Mouse (Mus musculus) stomach, embryonic 16.5 days (tissue): ENCODE measurements around the gene Snx21. TPM values are rescaled to one million over a fixed set of nuclear protein-coding genes. Genes with fewer than 3 reads are reported as not detected.
A peak's percentile ranks its signal among the peaks of the same experiment; 100 is the strongest.

Experiments used
- ATAC-seq: fragments of 200-750 bp; cut with Nextera tagmentation; 2 replicates; pipeline ENCODE4 v1.8.0; 2017; ENCODE audit warnings: moderate number of reproducible peaks, moderate TSS enrichment; ENCODE audit not compliant: insufficient read depth, low FRiP score
- H3K27ac ChIP-seq: fragments of 300-500 bp; sonication (generic); 2 replicates; pipeline ENCODE4 v1.5.1; 2014; ENCODE audit warnings: low read length
- H3K27me3 ChIP-seq: fragments of 300-500 bp; sonication (generic); 2 replicates; pipeline ENCODE4 v1.6.1; 2014; ENCODE audit warnings: low read length, control low read depth, mixed read lengths; ENCODE audit not compliant: control insufficient read depth, insufficient read depth
- H3K36me3 ChIP-seq: fragments of 300-500 bp; sonication (generic); 2 replicates; pipeline ENCODE4 v1.6.1; 2014; ENCODE audit warnings: low read length; ENCODE audit not compliant: control insufficient read depth, insufficient read depth
- H3K4me1 ChIP-seq: fragments of 300-500 bp; sonication (generic); 2 replicates; pipeline ENCODE4 v1.6.1; 2014; ENCODE audit warnings: low read length, control low read depth, mixed read lengths; ENCODE audit not compliant: control insufficient read depth, insufficient read depth
- H3K4me2 ChIP-seq: fragments of 300-500 bp; sonication (generic); 2 replicates; pipeline ENCODE4 v1.6.1; 2014; ENCODE audit warnings: low read depth, low read length, mixed read lengths
- H3K4me3 ChIP-seq: fragments of 300-500 bp; sonication (generic); replicated peaks from 2 replicates; pipeline ENCODE4 v1.5.1; 2014; ENCODE audit warnings: mild to moderate bottlenecking, low read length
- H3K9ac ChIP-seq: fragments of 300-500 bp; sonication (generic); 2 replicates; pipeline ENCODE4 v1.6.1; 2014; ENCODE audit warnings: low read length
- H3K9me3 ChIP-seq: fragments of 300-500 bp; sonication (generic); replicated peaks from 2 replicates; pipeline ENCODE4 v1.6.1; 2016; ENCODE audit warnings: low read length, control low read depth; ENCODE audit not compliant: control insufficient read depth
- WGBS: fragments of 180-500 bp; shearing (Covaris S2); extraction: QIAGEN DNeasy Blood & Tissue Kit; methylation state at CpG from one replicate; pipeline ENCODE4 v1.1.7; 2014; 5-methylcytosine and 5-hydroxymethylcytosine counted together
- polyA plus RNA-seq: library from polyadenylated mRNA; unstranded; fragments of >200 nt; fragmentation: Nextera tagmentation; extraction: Ambion mirVana; gene quantifications from 2 replicates; pipeline ENCODE4 v1.2.1, GENCODE M21; 2015

Snx21 gene
- polyA plus RNA-seq, 1 experiment from 2014 or later = 26.3 TPM

GRCm38 (mm10) chr2:164834531-164834930 is 48.9 kb downstream of the Snx21 start:
- 40% methylated on average over 8 of the region's 8 CpGs for WGBS
- Histone ChIP-seq H3K4me1 (peaks cover 8% of the 10 kb centered on the region; the same call in 1 of the 2 replicates), H3K27ac (peak overlapping the region; percentile 91; the same call in 1 of the 2 replicates), H3K4me3 (peak overlapping the region; percentile 67), H3K27me3 (no peaks in the 10 kb centered on the region), H3K4me2 (peak overlapping the region; percentile 75), H3K36me3 (0 out of 2 replicates have a peak, but pooled peaks cover 5% of the 10 kb centered on the region), H3K9me3 (no peaks in the 10 kb centered on the region), H3K9ac (peak overlapping the region; percentile 87)
- ATAC-seq = no peak

GRCm38 (mm10) chr2:164835164-164835563 is 49.5 kb downstream of the Snx21 start:
- Histone ChIP-seq H3K4me3 (no peak overlapping the region; the same call in 1 of the 2 replicates), H3K27me3 (no peaks in the 10 kb centered on the region), H3K27ac (no peak overlapping the region), H3K9me3 (no peaks in the 10 kb centered on the region), H3K9ac (no peak overlapping the region), H3K4me1 (peaks cover 8% of the 10 kb centered on the region; the same call in 1 of the 2 replicates), H3K36me3 (0 out of 2 replicates have a peak, but pooled peaks cover 5% of the 10 kb centered on the region), H3K4me2 (0 out of 2 replicates have a peak overlapping the region, but pooled peaks have one; percentile 75)
- WGBS = 93% methylated on average over 4 of the region's 4 CpGs
- no peak for ATAC-seq

Other genes starting within 250 kb of the Snx21 start
- 155 and 197 TPM in 2 replicates for gene Wfdc2, start 223.4 kb upstream of the Snx21 start, polyA plus RNA-seq
- not detected in 2 replicates for gene Spint3, start 212.4 kb upstream of the Snx21 start, polyA plus RNA-seq
- gene Wfdc6a, start 200.4 kb upstream of the Snx21 start, polyA plus RNA-seq = 1.3 and 2.2 TPM in 2 replicates
- not detected in 2 replicates for gene Eppin, start 192.2 kb upstream of the Snx21 start, polyA plus RNA-seq
- gene Wfdc6b, start 172.3 kb upstream of the Snx21 start, polyA plus RNA-seq = not detected in 2 replicates
- not detected in 2 replicates for gene Wfdc8, start 172.2 kb upstream of the Snx21 start, polyA plus RNA-seq
- gene Wfdc16, start 147.0 kb upstream of the Snx21 start, polyA plus RNA-seq = not detected in 2 replicates
- 0.79 TPM in 1 of 2 replicates, not detected in the other for gene Wfdc10, start 129.8 kb upstream of the Snx21 start, polyA plus RNA-seq
- not detected in 2 replicates for gene Wfdc9, start 129.2 kb upstream of the Snx21 start, polyA plus RNA-seq
- not detected in 2 replicates for gene Wfdc11, start 111.7 kb upstream of the Snx21 start, polyA plus RNA-seq
- 4.2 and 5.5 TPM in 2 replicates for gene Wfdc13, start 100.7 kb upstream of the Snx21 start, polyA plus RNA-seq
- not detected in 2 replicates for gene Spint4, start 87.3 kb upstream of the Snx21 start, polyA plus RNA-seq
- gene Spint5, start 70.5 kb upstream of the Snx21 start, polyA plus RNA-seq = not detected in 2 replicates
- 1.3 and 1.9 TPM in 2 replicates for gene Wfdc3, start 39.9 kb upstream of the Snx21 start, polyA plus RNA-seq
- gene Dnttip1, start 39.8 kb upstream of the Snx21 start, polyA plus RNA-seq = 58.0 and 58.3 TPM in 2 replicates
- gene Ube2c, start 15.9 kb upstream of the Snx21 start, polyA plus RNA-seq = 332 and 335 TPM in 2 replicates
- gene Tnnc2, start 5.9 kb upstream of the Snx21 start, polyA plus RNA-seq = 15.7 and 377 TPM in 2 replicates
- gene Acot8, start 19.1 kb downstream of the Snx21 start, polyA plus RNA-seq = 23.8 and 23.9 TPM in 2 replicates
- gene Zswim3, start 19.3 kb downstream of the Snx21 start, polyA plus RNA-seq = 8.8 TPM in 2 replicates
- gene Zswim1, start 36.9 kb downstream of the Snx21 start, polyA plus RNA-seq = 15.6 and 16.5 TPM in 2 replicates
- not detected in 2 replicates for gene Spata25, start 42.7 kb downstream of the Snx21 start, polyA plus RNA-seq
- gene Ctsa, start 47.0 kb downstream of the Snx21 start, polyA plus RNA-seq = 159 and 162 TPM in 2 replicates
- 7.2 and 7.9 TPM in 2 replicates for gene Neurl2, start 47.6 kb downstream of the Snx21 start, polyA plus RNA-seq
- 60.1 and 76.5 TPM in 2 replicates for gene Pltp, start 71.9 kb downstream of the Snx21 start, polyA plus RNA-seq
- 58.6 and 69.6 TPM in 2 replicates for gene Pcif1, start 93.5 kb downstream of the Snx21 start, polyA plus RNA-seq
- gene Zfp335, start 125.9 kb downstream of the Snx21 start, polyA plus RNA-seq = 11.3 and 12.4 TPM in 2 replicates
- 5.4 and 5.5 TPM in 2 replicates for gene Mmp9, start 155.0 kb downstream of the Snx21 start, polyA plus RNA-seq
- 0.26 and 0.46 TPM in 2 replicates for gene Slc12a5, start 175.0 kb downstream of the Snx21 start, polyA plus RNA-seq
- 49.5 and 49.9 TPM in 2 replicates for gene Ncoa5, start 249.0 kb downstream of the Snx21 start, polyA plus RNA-seq